Mouse (Mus musculus) stomach, embryonic 16.5 days (tissue): Measurements from ENCODE around the gene Cnep1r1. TPM values are rescaled to one million over a fixed set of nuclear protein-coding genes. Genes with fewer than 3 reads are reported as not detected.

Source experiments
- ATAC-seq: fragments of 200-750 bp; cut with Nextera tagmentation; 2 replicates; pipeline ENCODE4 v1.8.0; 2017; ENCODE audit warnings: moderate number of reproducible peaks, moderate TSS enrichment; ENCODE audit not compliant: insufficient read depth, low FRiP score
- H3K27ac ChIP-seq: fragments of 300-500 bp; sonication (generic); 2 replicates; pipeline ENCODE4 v1.5.1; 2014; ENCODE audit warnings: low read length
- H3K27me3 ChIP-seq: fragments of 300-500 bp; sonication (generic); 2 replicates; pipeline ENCODE4 v1.6.1; 2014; ENCODE audit warnings: low read length, control low read depth, mixed read lengths; ENCODE audit not compliant: control insufficient read depth, insufficient read depth
- H3K36me3 ChIP-seq: fragments of 300-500 bp; sonication (generic); 2 replicates; pipeline ENCODE4 v1.6.1; 2014; ENCODE audit warnings: low read length; ENCODE audit not compliant: control insufficient read depth, insufficient read depth
- H3K4me1 ChIP-seq: fragments of 300-500 bp; sonication (generic); 2 replicates; pipeline ENCODE4 v1.6.1; 2014; ENCODE audit warnings: low read length, control low read depth, mixed read lengths; ENCODE audit not compliant: control insufficient read depth, insufficient read depth
- H3K4me2 ChIP-seq: fragments of 300-500 bp; sonication (generic); 2 replicates; pipeline ENCODE4 v1.6.1; 2014; ENCODE audit warnings: low read depth, low read length, mixed read lengths
- H3K4me3 ChIP-seq: fragments of 300-500 bp; sonication (generic); replicated peaks from 2 replicates; pipeline ENCODE4 v1.5.1; 2014; ENCODE audit warnings: mild to moderate bottlenecking, low read length
- H3K9ac ChIP-seq: fragments of 300-500 bp; sonication (generic); 2 replicates; pipeline ENCODE4 v1.6.1; 2014; ENCODE audit warnings: low read length
- H3K9me3 ChIP-seq: fragments of 300-500 bp; sonication (generic); replicated peaks from 2 replicates; pipeline ENCODE4 v1.6.1; 2016; ENCODE audit warnings: low read length, control low read depth; ENCODE audit not compliant: control insufficient read depth
- WGBS: fragments of 180-500 bp; shearing (Covaris S2); extraction: QIAGEN DNeasy Blood & Tissue Kit; methylation state at CpG from one replicate; pipeline ENCODE4 v1.1.7; 2014; 5-methylcytosine and 5-hydroxymethylcytosine counted together
- polyA plus RNA-seq: library from polyadenylated mRNA; unstranded; fragments of >200 nt; fragmentation: Nextera tagmentation; extraction: Ambion mirVana; gene quantifications from 2 replicates; pipeline ENCODE4 v1.2.1, GENCODE M21; 2015

The Cnep1r1 gene
- polyA plus RNA-seq, 1 experiment from 2014 or later = 52.1 TPM

DNA sequence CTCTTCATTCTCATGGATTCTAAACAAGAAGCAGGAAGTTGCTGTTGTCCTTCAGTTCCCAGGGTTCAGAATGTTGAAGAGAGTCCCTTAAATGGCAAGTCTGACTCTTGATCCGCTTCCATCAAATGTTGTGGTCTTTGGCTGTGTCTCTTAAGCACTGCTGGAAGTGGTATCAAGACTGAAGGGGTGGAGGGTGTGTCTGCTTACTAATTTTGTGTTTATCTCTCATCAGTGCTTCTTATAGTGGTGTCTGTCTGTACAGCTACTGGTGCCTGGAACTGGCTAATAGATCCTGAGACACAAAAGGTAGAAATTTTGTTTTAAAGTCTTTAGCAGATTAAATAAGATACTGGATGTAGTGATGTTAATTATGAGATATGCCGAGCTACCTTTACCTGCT is 6.3 kb downstream of the Cnep1r1 start:
- Histone ChIP-seq H3K4me1 (no peaks in the 10 kb centered on the region), H3K27me3 (no peaks in the 10 kb centered on the region), H3K27ac (no peak overlapping the region), H3K9me3 (no peaks in the 10 kb centered on the region), H3K4me2 (no peak overlapping the region), H3K4me3 (no peak overlapping the region), H3K9ac (no peak overlapping the region), H3K36me3 (peaks cover 3% of the 10 kb centered on the region; the same call in 1 of the 2 replicates)
- WGBS = 88% methylated on average over 2 of the region's 2 CpGs
- ATAC-seq = no peak

DNA sequence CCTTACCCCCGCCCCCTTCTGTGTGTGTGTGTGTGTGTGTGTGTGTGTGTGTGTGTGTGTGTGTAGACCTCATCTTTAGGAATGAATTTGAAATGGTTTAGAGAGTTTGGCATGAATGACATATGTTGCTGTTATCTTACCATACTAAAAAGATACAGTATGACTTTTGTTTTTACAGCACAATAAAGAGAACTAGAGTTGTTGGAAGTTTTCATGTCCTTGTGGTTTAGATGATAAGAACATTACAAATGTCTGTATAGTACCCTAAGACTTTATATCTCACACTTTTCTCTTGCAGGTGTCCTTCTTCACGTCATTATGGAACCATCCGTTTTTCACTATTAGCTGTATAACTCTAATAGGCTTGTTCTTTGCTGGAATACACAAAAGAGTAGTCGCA is 10.8 kb downstream of the Cnep1r1 start:
- Histone ChIP-seq H3K9ac (no peak overlapping the region), H3K27me3 (no peaks in the 10 kb centered on the region), H3K36me3 (peaks cover 9% of the 10 kb centered on the region; the same call in 1 of the 2 replicates), H3K9me3 (no peaks in the 10 kb centered on the region), H3K27ac (no peak overlapping the region), H3K4me2 (no peak overlapping the region), H3K4me1 (no peaks in the 10 kb centered on the region), H3K4me3 (no peak overlapping the region)
- 93% methylated on average over 4 of the region's 4 CpGs for WGBS
- no peak for ATAC-seq

DNA sequence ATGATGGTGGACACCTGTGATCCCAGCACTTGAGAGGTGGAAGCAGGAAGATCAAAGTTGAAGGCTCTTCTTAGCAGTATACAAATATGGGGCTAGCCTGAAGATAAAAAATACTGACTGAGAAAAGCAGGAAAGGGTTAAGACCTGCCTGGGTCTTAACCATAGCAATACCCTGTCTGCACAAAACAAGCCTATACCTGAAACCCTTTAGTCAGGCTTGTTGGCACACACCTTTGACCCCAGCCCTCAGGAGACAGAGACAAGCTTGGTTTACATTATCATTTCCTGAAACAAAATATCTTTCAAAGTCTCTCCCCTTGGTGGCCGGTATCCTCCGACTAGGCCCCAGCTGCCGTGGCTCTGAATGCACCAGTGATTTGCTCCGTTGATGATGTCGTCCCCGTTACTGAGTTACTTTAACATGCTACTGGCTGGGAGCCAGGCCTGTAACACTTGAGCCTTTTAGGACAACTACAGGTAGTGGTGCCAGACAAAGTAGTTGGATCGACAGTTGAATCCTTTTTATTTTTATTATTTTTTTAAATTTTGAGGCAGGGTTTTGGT is 12.3 kb downstream of the Cnep1r1 start:
- Histone ChIP-seq H3K4me1 (no peaks in the 10 kb centered on the region), H3K27me3 (no peaks in the 10 kb centered on the region), H3K36me3 (peaks cover 9% of the 10 kb centered on the region; the same call in 1 of the 2 replicates), H3K4me2 (no peak overlapping the region), H3K9me3 (no peaks in the 10 kb centered on the region), H3K27ac (no peak overlapping the region), H3K4me3 (no peak overlapping the region), H3K9ac (no peak overlapping the region)
- WGBS = 52% methylated on average over 7 of the region's 7 CpGs
- ATAC-seq = no peak

DNA sequence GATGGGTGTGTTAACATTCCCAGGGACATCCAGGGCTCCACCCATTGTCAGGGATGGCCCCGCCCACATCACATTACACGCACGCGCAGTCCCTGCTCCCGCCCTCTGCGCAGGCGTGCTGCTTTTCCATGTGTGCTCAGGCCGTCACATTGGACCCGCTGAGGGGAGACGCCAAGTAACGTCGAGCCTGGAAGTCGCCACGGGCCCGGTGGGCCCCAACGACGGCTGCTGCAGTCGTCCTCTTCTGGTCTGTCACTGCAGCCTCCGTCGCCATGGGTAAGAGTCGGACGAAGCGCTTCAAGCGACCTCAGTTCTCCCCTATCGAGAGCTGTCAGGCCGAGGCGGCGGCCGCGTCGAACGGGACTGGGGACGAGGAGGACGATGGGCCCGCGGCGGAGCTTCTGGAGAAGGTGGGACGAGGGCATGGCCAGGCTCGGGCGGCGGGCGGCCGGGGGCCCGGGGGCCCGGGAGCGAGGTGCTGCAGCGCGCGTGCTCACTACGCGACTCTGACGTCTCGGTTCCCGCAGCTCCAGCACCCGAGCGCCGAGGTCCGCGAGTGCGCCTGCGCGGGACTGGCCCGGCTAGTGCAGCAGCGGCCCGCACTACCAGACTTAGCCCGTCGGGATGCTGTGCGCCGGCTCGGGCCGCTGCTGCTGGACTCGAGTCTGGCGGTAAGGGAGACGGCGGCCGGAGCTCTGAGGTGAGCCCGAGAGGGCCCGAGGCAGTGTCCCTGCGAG is 19.3 kb downstream of the Cnep1r1 start, which contains the start of gene Heatr3:
TSS of gene Heatr3 (plus strand) at position 108 of the 737 bp plus-strand sequence.
- H3K9ac ChIP-seq = peak within 1 kb of the TSS; percentile 89
- H3K4me2 ChIP-seq = peak within 1 kb of the TSS; percentile 81
- no peaks in the 10 kb centered on the region for H3K27me3 ChIP-seq
- ATAC-seq = peak; percentile 98
- peak within 1 kb of the TSS; percentile 96 for H3K4me3 ChIP-seq
- peak within 1 kb of the TSS; percentile 87 for H3K27ac ChIP-seq
- H3K36me3 ChIP-seq = 0 out of 2 replicates have a peak, but pooled peaks cover 3% of the 10 kb centered on the region
- H3K4me1 ChIP-seq = peaks cover 8% of the 10 kb centered on the region; the same call in 1 of the 2 replicates
- H3K9me3 ChIP-seq = no peaks in the 10 kb centered on the region
- under 1% methylated on average over 79 of the region's 79 CpGs for WGBS

DNA sequence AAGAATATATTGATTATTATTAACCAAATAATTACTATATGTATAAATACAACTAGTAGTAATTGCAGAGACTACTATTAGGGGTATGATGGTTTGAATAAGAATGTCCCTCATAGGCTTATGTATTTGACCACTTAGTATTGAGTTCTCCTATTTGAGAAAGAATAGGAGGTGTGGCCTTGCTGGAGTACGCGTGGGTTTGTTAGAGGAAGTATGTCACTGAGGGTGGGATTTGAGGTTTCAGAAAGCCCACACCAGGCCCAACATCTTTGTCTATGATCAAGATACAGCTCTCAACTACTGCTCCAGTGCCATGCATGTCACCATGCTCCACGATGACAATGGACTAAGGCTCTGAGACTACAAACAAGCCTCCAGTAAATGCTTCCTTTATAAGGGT is 20.7 kb downstream of the Cnep1r1 start:
- no peaks in the 10 kb centered on the region for H3K27me3 ChIP-seq
- H3K36me3 ChIP-seq = 0 out of 2 replicates have a peak, but pooled peaks cover 3% of the 10 kb centered on the region
- peaks cover 8% of the 10 kb centered on the region; the same call in 1 of the 2 replicates for H3K4me1 ChIP-seq
- H3K9ac ChIP-seq = no peak overlapping the region
- no peak overlapping the region for H3K4me2 ChIP-seq
- H3K27ac ChIP-seq = no peak overlapping the region
- no peaks in the 10 kb centered on the region for H3K9me3 ChIP-seq
- WGBS = 93% methylated on average over 3 of the region's 3 CpGs
- no peak overlapping the region for H3K4me3 ChIP-seq
- no peak for ATAC-seq

- H3K9ac ChIP-seq = no peak overlapping the region
- H3K36me3 ChIP-seq = no peaks in the 10 kb centered on the region
- no peaks in the 10 kb centered on the region for H3K9me3 ChIP-seq
- H3K4me2 ChIP-seq = no peak overlapping the region
- no peak for ATAC-seq
- H3K27ac ChIP-seq = no peak overlapping the region
- H3K27me3 ChIP-seq = no peaks in the 10 kb centered on the region
- H3K4me3 ChIP-seq = no peak overlapping the region
- peaks cover 8% of the 10 kb centered on the region; the same call in 1 of the 2 replicates for H3K4me1 ChIP-seq
- WGBS = 88% methylated on average over 3 of the region's 3 CpGs
Observed at GRCm38 (mm10) chr8:88141629-88142028, 23.1 kb downstream of the Cnep1r1 start.

DNA sequence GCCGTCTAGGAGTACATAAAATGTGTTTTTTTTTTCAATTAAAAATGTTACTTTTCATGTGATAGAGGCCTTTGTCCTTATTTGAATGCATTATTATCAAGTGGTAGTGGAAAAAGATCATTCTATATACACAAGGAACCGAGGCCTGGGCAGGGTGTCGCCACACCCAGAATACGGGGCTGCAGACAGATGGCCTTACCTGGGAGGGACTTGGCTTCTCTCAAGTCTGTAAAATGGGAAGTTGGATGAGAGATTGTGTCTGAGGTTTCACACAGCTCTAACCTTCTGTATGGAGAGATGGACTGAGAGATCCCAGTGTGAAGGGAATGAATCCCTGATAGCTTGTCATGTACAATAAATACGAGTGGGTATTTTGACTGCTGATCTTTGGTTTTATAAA is 25.5 kb downstream of the Cnep1r1 start:
- ATAC-seq = no peak
- no peaks in the 10 kb centered on the region for H3K9me3 ChIP-seq
- H3K27ac ChIP-seq = no peak overlapping the region
- peaks cover 3% of the 10 kb centered on the region; the same call in 1 of the 2 replicates for H3K36me3 ChIP-seq
- no peaks in the 10 kb centered on the region for H3K4me1 ChIP-seq
- 76% methylated on average over 5 of the region's 5 CpGs for WGBS
- no peaks in the 10 kb centered on the region for H3K27me3 ChIP-seq
- H3K4me3 ChIP-seq = no peak overlapping the region
- no peak overlapping the region for H3K4me2 ChIP-seq
- no peak overlapping the region for H3K9ac ChIP-seq

- Histone ChIP-seq H3K9me3 (no peaks in the 10 kb centered on the region), H3K9ac (no peak overlapping the region), H3K36me3 (peaks cover 11% of the 10 kb centered on the region; the same call in 1 of the 2 replicates), H3K4me1 (no peaks in the 10 kb centered on the region), H3K4me2 (no peak overlapping the region), H3K27me3 (no peaks in the 10 kb centered on the region), H3K27ac (no peak overlapping the region), H3K4me3 (no peak overlapping the region)
- 93% methylated on average over 6 of the region's 6 CpGs for WGBS
- ATAC-seq = no peak
Observed at GRCm38 (mm10) chr8:88150910-88151371, 32.4 kb downstream of the Cnep1r1 start.
